Mouse (Mus musculus): ENCODE measurements around the gene Fmnl2.

- TF ChIP-seq CTCF (IDR thresholded peaks at IDR 0.05; ENCODE audit: extremely low read depth, insufficient read length, insufficient replicate concordance, low read depth, low read length) (no peak), POLR2A (IDR thresholded peaks at IDR 0.05; ENCODE audit: low read depth, low read length) (no peak)
Measured at GRCm38 (mm10) chr2:52968884-52969283, 111.2 kb downstream of the Fmnl2 start.
